ENCODE assay signal across 13 mouse cellular contexts in genomic region chr2:103466984-103467588, GRCm38 (mm10). TPM values are rescaled to one million over a fixed set of nuclear protein-coding genes. Genes with fewer than 3 reads are reported as not detected.
DNase-seq lines count a peak whose midpoint lies in the region; ATAC-seq and TF ChIP-seq lines count a peak whose summit lies in the region.
"Had no signal": no experiment of that assay in that cellular context is flagged by ENCODE, and none has a peak within 500 bp of the region (broad histone marks: within the 10 kb centered on the region; RNA-seq: fewer than 3 reads in every experiment).

No protein-coding gene starts in this region.

- H3K9me3 ChIP-seq in intestine, postnatal 0 days (ENCODE audit: control insufficient read depth): no peaks in the 10 kb centered on the region
- no peaks in the 10 kb centered on the region for H3K9me3 ChIP-seq in lung, postnatal 0 days (ENCODE audit: low read length)
- H3K9me3 ChIP-seq: heart, embryonic 15.5 days; megakaryocyte, embryonic 14.5 days had no signal

- H3K4me2 ChIP-seq in intestine, postnatal 0 days (replicated peaks; ENCODE audit: low read depth): no peak overlapping the region
- H3K4me2 ChIP-seq in lung, postnatal 0 days (replicated peaks; ENCODE audit: low read depth, low read length): no peak overlapping the region
- H3K4me2 ChIP-seq: heart, embryonic 15.5 days had no signal

- H3K36me3 ChIP-seq in intestine, postnatal 0 days (ENCODE audit: control insufficient read depth, insufficient read depth): peaks cover 71% of the 10 kb centered on the region
- peaks cover 47% of the 10 kb centered on the region for H3K36me3 ChIP-seq in lung, postnatal 0 days (ENCODE audit: insufficient read depth, low read length)

- peak; percentile 15 for DNase-seq in adrenal gland, postnatal 14 days
- no peak for DNase-seq in adrenal gland, adult (ENCODE audit: inconsistent age in 2 of 2, low spot score in 1 of 2)
- peak; percentile 69 for DNase-seq in lung, postnatal 0 days (ENCODE audit: low spot score)
- no peak for DNase-seq in layer of hippocampus, postnatal 14 days (ENCODE audit: low spot score in 2 of 2)
- DNase-seq in thymus, postnatal 14 days: no peak
- no peak for DNase-seq in ovary, postnatal 36 days (ENCODE audit: low spot score)
- DNase-seq: right cerebral cortex, adult 18-20 months had no signal

- peak; percentile 70; the same call in 1 of the 2 replicates for TF ChIP-seq EP300 in lung, postnatal 0 days (IDR thresholded peaks at IDR 0.05)

- TF ChIP-seq CTCF in intestine, postnatal 0 days (IDR thresholded peaks at IDR 0.05; ENCODE audit: low read depth): no peak
- TF ChIP-seq CTCF in lung, postnatal 0 days (IDR thresholded peaks at IDR 0.05): no peak

- no peak overlapping the region for H3K27ac ChIP-seq in intestine, postnatal 0 days (ENCODE audit: low read depth, low read length)
- H3K27ac ChIP-seq in lung, postnatal 0 days (ENCODE audit: low read length): peak overlapping the region; percentile 47; the same call in 1 of the 2 replicates
- H3K27ac ChIP-seq: heart, embryonic 15.5 days had no signal

- WGBS in intestine, postnatal 0 days: 37% methylated on average over 10 of the region's 10 CpGs
- WGBS in lung, postnatal 0 days: 52% methylated on average over 10 of the region's 10 CpGs

- peak; percentile 63 for ATAC-seq in cerebellum, adult (ENCODE audit: insufficient number of reproducible peaks, low FRiP score, low TSS enrichment)
- peak; percentile 62 for ATAC-seq in intestine, postnatal 0 days
- peak; percentile 82 for ATAC-seq in lung, postnatal 0 days
- ATAC-seq: inflammation-experienced regulatory T-cells, adult 6 months had no signal

- no peaks in the 10 kb centered on the region for H3K4me1 ChIP-seq in intestine, postnatal 0 days (replicated peaks; ENCODE audit: control insufficient read depth, insufficient read depth, low read length)
- no peaks in the 10 kb centered on the region for H3K4me1 ChIP-seq in lung, postnatal 0 days (ENCODE audit: insufficient read depth, low read depth, low read length)
- H3K4me1 ChIP-seq: heart, embryonic 15.5 days; megakaryocyte, embryonic 14.5 days had no signal

- no peak overlapping the region for H3K9ac ChIP-seq in intestine, postnatal 0 days (ENCODE audit: low read depth, low read length)
- no peak overlapping the region for H3K9ac ChIP-seq in lung, postnatal 0 days (replicated peaks; ENCODE audit: low read depth)
- H3K9ac ChIP-seq: heart, embryonic 15.5 days had no signal

- H3K27me3 ChIP-seq in intestine, postnatal 0 days (replicated peaks; ENCODE audit: control insufficient read depth, insufficient read depth, low read length): no peaks in the 10 kb centered on the region
- H3K27me3 ChIP-seq in lung, postnatal 0 days (replicated peaks; ENCODE audit: insufficient read depth, low read length): no peaks in the 10 kb centered on the region
- H3K27me3 ChIP-seq: heart, embryonic 15.5 days; megakaryocyte, embryonic 14.5 days had no signal

- H3K4me3 ChIP-seq in intestine, postnatal 0 days (ENCODE audit: low read depth, low read length): no peak overlapping the region
- H3K4me3 ChIP-seq in lung, postnatal 0 days (ENCODE audit: low read depth, low read length): no peak overlapping the region
- H3K4me3 ChIP-seq: heart, embryonic 15.5 days; megakaryocyte, embryonic 14.5 days had no signal

RNA-seq across cellular contexts. Expression of gene Cat, which starts 17.9 kb away (rescaled TPM):
- total RNA-seq in adrenal gland, postnatal 14 days (2021): 475 and 505 TPM in 2 replicates
- polyA plus RNA-seq in intestine, postnatal 0 days (2015; fragmentation: Nextera tagmentation; extraction: Ambion mirVana): 173 and 179 TPM in 2 replicates
- 91.9 and 98.4 TPM in 2 replicates for polyA plus RNA-seq in lung, postnatal 0 days (2015; fragmentation: Nextera tagmentation; extraction: Ambion mirVana)
- total RNA-seq in layer of hippocampus, postnatal 14 days (2021): 10 to 100 TPM; 74.1 to 75.9 TPM

RNA-seq across cellular contexts. Expression of gene Elf5, which starts 55.6 kb away (rescaled TPM):
- total RNA-seq in adrenal gland, postnatal 14 days (2021): not detected in 2 replicates
- polyA plus RNA-seq in intestine, postnatal 0 days (2015; fragmentation: Nextera tagmentation; extraction: Ambion mirVana): not detected in 2 replicates
- 9.9 and 14.5 TPM in 2 replicates for polyA plus RNA-seq in lung, postnatal 0 days (2015; fragmentation: Nextera tagmentation; extraction: Ambion mirVana)
- total RNA-seq in layer of hippocampus, postnatal 14 days (2021): 1 to 10 TPM; 1.8 to 1.9 TPM
- polyA plus RNA-seq: inflammation-experienced regulatory T-cells, adult 6 months; testis, adult 2 months had no signal

Comparison
In these comparisons a context has a peak if more than half of its experiments do, and no peak if none do; other contexts are left out.
1. DNase-seq: peak in adrenal gland, postnatal 14 days (single experiment) and lung, postnatal 0 days (single experiment); none in adrenal gland, adult (0 of 2), layer of hippocampus, postnatal 14 days (0 of 2), thymus, postnatal 14 days (single experiment) and ovary, postnatal 36 days (single experiment).
2. Peak in every context shown above with its lines, with median percentiles within 50 percentile points of each other: ATAC-seq.